Mouse (Mus musculus): Measurements from ENCODE around the gene Cd300lg.

- TF ChIP-seq POLR2A (IDR thresholded peaks at IDR 0.05; ENCODE audit: insufficient read depth, low read depth, low read length): no peak
- TF ChIP-seq CTCF (IDR thresholded peaks at IDR 0.05; ENCODE audit: insufficient read depth, low read depth, low read length): no peak
These were observed 13.1 kb upstream of the Cd300lg start, which contains the start of gene Mpp3 for GRCm38 (mm10) chr11:102028087-102028816.

All from olfactory bulb, adult 2 months (tissue).